Mouse (Mus musculus) erythroblast, embryonic 14.5 days (primary cell): ENCODE results near the gene Shpk. TPM values are rescaled to one million over a fixed set of nuclear protein-coding genes. Genes with fewer than 3 reads are reported as not detected.

ENCODE experiments used
- H3K27me3 ChIP-seq: 2 replicates; pipeline ENCODE4 v1.6.1; 2012; ENCODE audit warnings: inconsistent platforms; ENCODE audit not compliant: control insufficient read depth
- H3K36me3 ChIP-seq: 2 replicates; pipeline ENCODE4 v1.6.1; 2012; ENCODE audit warnings: mild to moderate bottlenecking, inconsistent platforms; ENCODE audit not compliant: control insufficient read depth
- H3K4me1 ChIP-seq: 2 replicates; pipeline ENCODE4 v1.6.1; 2012; ENCODE audit warnings: inconsistent platforms; ENCODE audit not compliant: control insufficient read depth
- H3K4me3 ChIP-seq: replicated peaks from 2 replicates; pipeline ENCODE3; 2012; ENCODE audit warnings: moderate library complexity, mild to moderate bottlenecking, inconsistent platforms
- H3K9me3 ChIP-seq: 2 replicates; pipeline ENCODE4 v1.6.1; 2012; ENCODE audit warnings: low read length, inconsistent platforms, mixed read lengths; ENCODE audit not compliant: control insufficient read depth
- GATA1 ChIP-seq: IDR thresholded peaks from 2 replicates; pipeline ENCODE4 v1.6.1; 2012; ENCODE audit warnings: low read length, inconsistent platforms, mixed read lengths
- TAL1 ChIP-seq: IDR thresholded peaks from 3 replicates; pipeline ENCODE4 v1.6.1; 2012; ENCODE audit warnings: low read length, inconsistent platforms, mixed read lengths
- polyA plus RNA-seq: library from polyadenylated mRNA; stranded (reverse); fragments of >175 nt; gene quantifications from 2 replicates; pipeline ENCODE4 v1.2.3, GENCODE M21; 2012

The Shpk gene
- 0.03 and 0.05 TPM in 2 replicates for polyA plus RNA-seq

DNA sequence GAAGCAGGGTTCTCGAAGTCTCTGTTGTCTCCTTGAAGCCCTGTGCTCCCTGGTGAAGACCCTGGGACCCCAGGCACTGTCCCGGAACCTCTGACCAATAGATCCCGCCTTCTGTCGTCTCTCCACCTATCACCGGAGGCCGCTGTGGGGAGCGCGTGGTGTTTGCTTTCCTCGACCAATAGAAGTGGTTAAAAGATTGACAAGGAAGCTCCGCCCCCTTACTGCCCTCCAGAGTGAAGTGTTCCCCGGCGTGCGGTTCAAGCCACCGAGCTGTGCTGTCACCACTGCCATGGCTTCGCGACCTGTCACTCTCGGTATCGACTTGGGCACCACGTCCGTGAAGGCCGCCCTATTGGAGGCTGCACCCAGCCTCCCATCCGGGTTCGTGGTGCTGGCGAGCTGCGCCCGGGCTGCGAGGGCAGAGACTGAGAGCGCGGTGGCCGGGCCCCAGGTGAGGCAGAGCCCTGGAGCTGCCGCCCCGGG, at the start of gene Shpk:
Gene Shpk, plus strand, starts transcription at position 231 of the 483 bp plus-strand sequence.
- Histone ChIP-seq H3K27me3 (no peaks in the 10 kb centered on the region), H3K4me1 (peaks cover 35% of the 10 kb centered on the region), H3K36me3 (peaks cover 10% of the 10 kb centered on the region), H3K4me3 (peak within 1 kb of the TSS; percentile 78), H3K9me3 (no peaks in the 10 kb centered on the region)
- TF ChIP-seq GATA1 (no peak), TAL1 (no peak)

DNA sequence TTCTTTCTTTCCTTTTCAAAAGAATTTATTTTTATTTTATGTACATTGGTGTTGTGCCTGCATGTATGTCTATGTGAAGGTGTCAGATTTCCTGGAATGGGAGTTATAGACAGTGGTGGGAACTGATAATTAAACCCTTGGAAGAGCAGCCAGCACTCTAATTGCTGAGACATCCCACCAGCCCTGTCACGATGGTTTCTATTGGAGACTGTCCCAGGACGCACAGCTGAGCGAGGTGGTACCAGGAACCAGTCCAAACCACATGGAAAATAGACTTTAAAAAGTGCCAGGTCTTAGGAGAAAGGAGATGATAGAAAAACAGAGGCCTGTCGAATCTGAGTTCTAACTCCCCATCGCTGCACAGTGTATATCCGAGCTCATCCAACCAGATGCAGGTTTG, 44.2 kb upstream of the Shpk start:
- Histone ChIP-seq H3K4me1 (no peaks in the 10 kb centered on the region), H3K4me3 (no peak overlapping the region), H3K9me3 (no peaks in the 10 kb centered on the region), H3K36me3 (no peaks in the 10 kb centered on the region), H3K27me3 (peaks cover 27% of the 10 kb centered on the region)
- TF ChIP-seq TAL1: no peak
- TF ChIP-seq GATA1: no peak

- Histone ChIP-seq H3K27me3 (peaks cover 44% of the 10 kb centered on the region), H3K4me1 (peaks cover 4% of the 10 kb centered on the region), H3K4me3 (peak within 1 kb of the TSS; percentile 3), H3K36me3 (no peaks in the 10 kb centered on the region), H3K9me3 (no peaks in the 10 kb centered on the region)
- TF ChIP-seq TAL1: no peak
- no peak for TF ChIP-seq GATA1
Observed at GRCm38 (mm10) chr11:73159957-73160810, 39.1 kb upstream of the Shpk start, which contains the start of gene P2rx5. Gene P2rx5 (plus strand): TSS chr11:73160421.

DNA sequence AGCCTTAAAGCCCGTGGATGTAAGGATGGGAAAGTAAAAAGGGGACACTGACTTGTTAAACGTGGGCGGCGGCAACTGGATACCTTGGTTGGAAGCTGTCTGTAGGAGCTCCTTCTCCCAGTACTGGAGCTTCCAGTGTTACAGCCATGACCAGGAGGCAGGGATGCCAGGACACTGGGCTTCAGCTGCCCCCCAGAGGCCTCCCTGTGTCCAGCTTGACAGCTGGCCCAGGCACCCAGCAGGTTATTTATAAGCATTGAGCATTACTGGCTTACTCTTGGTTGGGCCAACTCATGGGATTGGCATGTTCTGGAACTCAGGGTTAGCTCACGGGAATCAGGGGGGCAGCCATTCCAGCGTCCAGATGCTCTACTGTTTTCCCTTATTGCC, 38.5 kb upstream of the Shpk start:
- no peaks in the 10 kb centered on the region for H3K36me3 ChIP-seq
- H3K4me1 ChIP-seq: peaks cover 4% of the 10 kb centered on the region
- peaks cover 42% of the 10 kb centered on the region for H3K27me3 ChIP-seq
- H3K9me3 ChIP-seq: no peaks in the 10 kb centered on the region
- no peak overlapping the region for H3K4me3 ChIP-seq
- no peak for TF ChIP-seq GATA1
- no peak for TF ChIP-seq TAL1

- Histone ChIP-seq H3K9me3 (no peaks in the 10 kb centered on the region), H3K27me3 (peaks cover 42% of the 10 kb centered on the region), H3K4me3 (no peak overlapping the region), H3K36me3 (no peaks in the 10 kb centered on the region), H3K4me1 (peaks cover 4% of the 10 kb centered on the region)
- no peak for TF ChIP-seq GATA1
- no peak for TF ChIP-seq TAL1
Observed at GRCm38 (mm10) chr11:73161616-73162015, 37.6 kb upstream of the Shpk start.

GRCm38 (mm10) chr11:73162284-73162683, 37.0 kb upstream of the Shpk start:
- Histone ChIP-seq H3K4me1 (peaks cover 4% of the 10 kb centered on the region), H3K27me3 (peaks cover 42% of the 10 kb centered on the region), H3K4me3 (no peak overlapping the region), H3K36me3 (no peaks in the 10 kb centered on the region), H3K9me3 (no peaks in the 10 kb centered on the region)
- no peak for TF ChIP-seq GATA1
- no peak for TF ChIP-seq TAL1

GRCm38 (mm10) chr11:73168071-73168470, 31.2 kb upstream of the Shpk start:
- peaks cover 16% of the 10 kb centered on the region for H3K4me1 ChIP-seq
- H3K4me3 ChIP-seq: no peak overlapping the region
- H3K36me3 ChIP-seq: peaks cover 30% of the 10 kb centered on the region
- H3K9me3 ChIP-seq: no peaks in the 10 kb centered on the region
- TF ChIP-seq TAL1 (no peak), GATA1 (no peak)
- H3K27me3 ChIP-seq: no peaks in the 10 kb centered on the region

DNA sequence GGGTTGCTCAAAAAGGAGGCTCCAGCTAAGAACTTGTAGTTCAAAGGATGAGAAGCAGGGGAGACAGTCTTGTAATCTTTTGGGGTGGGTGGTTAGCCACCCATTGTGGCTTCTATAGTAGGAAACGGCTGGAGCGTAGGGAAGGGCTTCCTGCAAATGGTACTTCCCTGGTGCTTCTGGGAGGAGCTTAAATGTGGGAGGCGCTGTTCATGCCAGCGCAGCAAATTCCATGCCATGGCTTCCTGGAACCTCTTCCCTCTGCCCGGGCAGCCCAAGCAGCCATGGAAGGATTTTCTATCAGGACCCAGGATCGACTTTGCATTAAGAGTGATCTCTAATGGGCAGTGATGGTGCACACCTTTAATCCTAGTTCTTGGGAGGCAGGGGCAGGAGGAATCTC, 30.7 kb upstream of the Shpk start:
- H3K4me3 ChIP-seq: no peak overlapping the region
- H3K36me3 ChIP-seq: peaks cover 34% of the 10 kb centered on the region
- peaks cover 18% of the 10 kb centered on the region for H3K4me1 ChIP-seq
- no peaks in the 10 kb centered on the region for H3K9me3 ChIP-seq
- H3K27me3 ChIP-seq: no peaks in the 10 kb centered on the region
- no peak for TF ChIP-seq GATA1
- TF ChIP-seq TAL1: no peak

DNA sequence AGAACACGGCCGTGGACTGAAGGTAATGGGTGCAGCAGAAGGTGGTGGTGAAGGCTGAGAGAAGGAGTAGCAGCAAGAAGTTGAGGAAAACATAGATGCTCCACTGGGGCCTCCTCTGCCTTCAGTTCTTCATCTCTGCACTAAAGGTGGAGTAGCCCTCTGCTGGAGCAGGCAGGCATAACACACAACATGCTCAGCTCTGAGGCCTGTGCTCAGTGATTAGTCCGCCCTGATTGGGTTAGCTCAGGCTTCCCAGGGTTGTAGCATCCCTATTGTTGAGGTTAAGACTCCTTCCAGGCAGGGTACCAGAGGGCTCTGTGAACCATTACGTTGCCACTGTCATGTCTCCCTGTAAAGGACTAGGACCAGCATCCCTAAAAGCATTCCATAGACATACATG, 30.0 kb upstream of the Shpk start:
- TF ChIP-seq TAL1 (no peak), GATA1 (no peak)
- H3K9me3 ChIP-seq: no peaks in the 10 kb centered on the region
- peaks cover 41% of the 10 kb centered on the region for H3K36me3 ChIP-seq

More for the DNA sequence above, 30.0 kb upstream of the Shpk start:
- Histone ChIP-seq H3K4me1 (peaks cover 18% of the 10 kb centered on the region), H3K27me3 (no peaks in the 10 kb centered on the region), H3K4me3 (no peak overlapping the region)
